Mouse (Mus musculus): ENCODE data around the gene Gm20388.

DNA sequence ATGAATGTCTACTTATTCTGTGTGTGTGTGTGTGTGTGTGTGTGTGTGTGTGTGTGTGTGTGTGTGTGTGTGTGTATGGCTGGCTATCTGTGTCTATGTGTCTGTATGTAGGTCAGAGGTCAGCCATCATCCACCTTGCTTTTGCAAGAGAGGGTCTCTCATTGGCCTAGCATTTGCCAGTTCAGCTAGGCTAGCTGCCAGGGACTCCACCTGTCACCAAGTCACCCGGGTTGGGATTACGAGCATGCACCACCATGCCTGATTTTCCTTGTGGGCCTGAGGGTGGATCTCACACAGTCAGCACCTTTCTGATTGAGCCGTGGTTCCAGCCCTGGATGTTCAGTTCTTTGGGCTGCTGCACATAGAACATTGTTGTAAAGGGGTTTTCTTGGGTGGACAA lies 2325.9 kb downstream of the Gm20388 start:
- TF ChIP-seq CTCF (IDR thresholded peaks at IDR 0.05; ENCODE audit: low read depth, low read length) (no peak), POLR2A (IDR thresholded peaks at IDR 0.05; ENCODE audit: insufficient read depth, low read length) (no peak), EP300 (IDR thresholded peaks at IDR 0.05; ENCODE audit: insufficient read depth, low read depth, low read length) (no peak)

All from ES-Bruce4 (cell line).